Mouse (Mus musculus) adrenal gland, postnatal 4 days (tissue): ENCODE measurements around the gene Litaf. TPM values are rescaled to one million over a fixed set of nuclear protein-coding genes. Genes with fewer than 3 reads are reported as not detected.

ENCODE experiments used
- DNase-seq, 2 experiments: peaks; one replicate each; pipeline ENCODE4 v3.0.0; 2021 to 2022; ENCODE audit warnings: low spot score in 2 of 2, mixed read lengths in 2 of 2
- microRNA-seq: library from miRNA; unstranded; fragments of <30 nt; microRNA quantifications from one replicate; pipeline ENCODE4 v1.2.0, GENCODE M21; 2021
- total RNA-seq, 2 experiments: library from RNA; stranded (reverse); gene quantifications; 2 replicates each; pipeline ENCODE4 v1.2.3; 2021

Gene Litaf
- total RNA-seq, 2 experiments from 2014 or later = 62.0 to 67.0 TPM

DNA sequence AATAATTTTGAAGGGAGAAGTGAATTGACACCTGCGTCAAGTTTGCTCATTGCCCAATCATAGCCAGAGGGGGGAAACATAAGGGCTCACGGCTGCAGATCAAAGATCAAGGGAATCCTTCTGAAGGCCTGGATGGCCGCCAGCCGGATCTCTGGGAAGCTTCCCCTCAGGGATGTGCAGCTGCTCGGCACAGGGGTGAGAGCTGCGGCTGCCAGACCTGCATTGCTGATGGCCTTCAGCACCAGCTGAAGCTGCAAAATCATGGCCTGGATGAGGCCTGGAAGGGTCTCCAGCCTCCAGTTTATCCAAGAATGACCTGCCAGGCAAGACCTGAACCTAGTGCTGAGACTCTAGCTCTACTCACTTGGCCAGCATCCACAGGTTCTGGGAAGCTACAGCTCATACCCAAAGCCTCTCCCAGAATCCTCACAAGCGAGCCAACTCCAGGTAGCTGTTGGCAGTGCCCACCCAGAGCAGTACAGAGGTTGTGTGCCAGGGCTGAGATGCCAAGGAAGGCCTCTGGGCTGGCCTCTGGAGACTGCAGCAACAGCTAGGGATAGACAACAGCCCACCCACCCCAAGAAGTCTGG is 140.3 kb downstream of the Litaf start:
- peak; percentile 19 to 30 for DNase-seq

DNA sequence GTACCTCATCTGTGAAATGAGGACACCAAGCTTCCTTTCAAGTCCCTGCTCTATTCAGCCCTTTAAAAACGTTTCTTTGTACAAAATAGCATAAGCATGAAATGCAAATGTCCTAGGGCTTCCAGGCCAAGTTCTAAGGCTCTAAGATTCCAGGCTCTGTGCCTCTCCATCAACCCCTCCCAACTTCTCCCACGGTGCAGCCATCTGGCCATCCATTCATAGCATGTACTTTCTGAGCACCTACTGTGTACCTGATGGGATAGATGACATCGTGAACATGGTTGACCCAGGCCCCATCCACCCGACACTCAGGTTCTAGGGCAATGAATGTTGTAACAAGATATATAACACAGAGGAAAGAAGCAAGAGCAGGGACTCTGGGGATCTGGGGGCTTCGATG is 142.4 kb downstream of the Litaf start:
- DNase-seq = no peak

DNA sequence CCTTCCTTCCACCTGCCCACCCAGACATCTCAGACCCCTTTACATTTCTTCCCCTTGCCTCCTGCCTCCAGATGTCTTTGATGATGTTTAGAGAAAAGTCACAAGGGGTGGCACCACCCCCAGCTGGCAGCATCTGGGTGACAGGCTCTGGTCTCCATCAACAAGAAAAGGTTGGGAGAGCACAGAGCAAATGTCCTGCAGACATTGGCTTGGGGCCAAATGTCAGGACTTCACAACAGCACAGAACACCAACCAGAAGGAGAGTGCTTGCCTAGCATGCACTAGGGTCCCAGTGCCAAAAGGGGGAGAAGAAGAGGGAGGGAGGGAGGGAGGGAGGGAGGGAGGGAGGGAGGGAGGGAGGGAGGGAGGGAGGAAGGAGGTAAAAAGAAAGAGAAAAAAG is 146.1 kb downstream of the Litaf start:
- DNase-seq = no peak

DNA sequence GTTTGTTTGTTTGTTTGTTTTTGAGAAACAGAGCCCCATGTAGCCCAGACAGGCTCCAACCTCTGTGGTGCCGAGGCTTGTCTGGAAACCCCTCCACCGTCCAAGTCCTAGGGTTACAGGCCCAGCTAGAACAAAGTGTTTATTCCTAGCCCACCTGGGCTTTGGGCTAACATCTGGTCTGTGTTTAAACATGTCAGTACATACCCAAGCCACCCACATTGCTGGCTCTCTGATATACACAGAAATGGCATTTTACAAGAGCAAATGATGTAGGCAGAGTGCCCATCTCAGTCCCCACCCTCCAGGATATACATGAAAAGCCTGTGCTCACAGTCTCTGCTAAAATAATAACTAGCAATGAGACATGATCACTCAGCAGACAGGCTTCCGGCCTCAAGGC is 149.7 kb downstream of the Litaf start:
- DNase-seq = no peak

DNA sequence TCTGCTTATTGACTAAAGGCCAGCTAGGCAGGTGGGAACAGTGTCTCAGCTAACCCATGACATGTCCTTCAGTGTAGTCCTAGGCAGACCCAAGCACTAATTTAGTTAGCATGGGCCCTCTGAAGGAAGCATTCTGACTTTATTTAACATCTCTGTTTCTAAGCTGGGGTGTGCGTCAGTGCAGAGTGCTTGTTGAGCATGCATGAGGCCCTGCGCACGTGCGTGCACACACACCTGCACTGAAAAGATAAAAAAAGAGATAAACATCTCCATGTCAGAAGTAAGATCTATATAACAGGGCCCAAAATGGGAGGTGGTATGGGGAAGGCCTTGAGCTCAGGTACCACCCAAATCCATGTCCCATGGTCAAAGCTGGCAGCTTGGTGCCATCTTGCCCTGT is 150.9 kb downstream of the Litaf start:
- DNase-seq = no peak

DNA sequence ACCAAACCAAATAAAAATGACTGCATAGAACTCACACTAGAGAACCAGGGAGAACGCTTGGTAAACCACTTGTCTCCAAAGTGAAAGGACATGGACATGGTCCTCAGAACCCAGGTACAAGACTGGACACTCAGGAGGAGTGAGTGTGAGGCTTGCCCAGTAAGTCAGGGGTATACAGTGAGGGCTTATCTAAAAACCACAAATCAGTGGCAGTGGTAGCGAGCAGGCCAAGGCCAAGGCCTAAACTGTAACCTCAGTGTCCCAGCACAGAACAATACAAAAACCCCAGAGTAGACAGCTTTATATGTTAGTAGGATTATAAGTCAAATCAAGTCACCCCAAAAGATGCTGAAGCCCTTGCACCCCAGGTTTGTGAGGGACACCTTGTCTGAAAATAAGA is 154.9 kb downstream of the Litaf start:
- no peak for DNase-seq

DNA sequence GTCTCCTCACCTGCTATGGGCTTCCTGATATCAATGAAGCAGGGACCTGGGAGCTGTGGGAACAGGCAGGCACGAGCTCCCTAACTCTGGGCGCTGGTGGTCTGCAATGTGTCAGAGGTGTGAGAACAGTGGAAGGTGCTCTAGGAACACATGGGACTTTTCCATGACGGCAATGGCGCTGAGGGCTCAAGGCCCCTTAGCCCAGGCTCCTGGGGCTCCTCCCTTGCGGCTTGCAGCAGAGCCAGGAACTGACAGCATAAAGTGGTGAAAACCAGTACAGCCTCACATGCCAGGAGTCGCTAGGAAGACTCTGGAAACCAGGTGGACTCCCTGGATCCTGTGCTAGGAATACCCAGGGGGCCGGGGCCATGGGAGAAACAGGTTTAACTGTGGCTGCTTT is 155.4 kb downstream of the Litaf start:
- no peak for DNase-seq

Small RNA genes lying within 50 kb of the gene (microRNA-seq; reads per million reads assigned to microRNA genes)
- not detected for gene Gm26268

Other genes starting within 250 kb of the Litaf start
- 1 to 10 TPM; 2.1 to 3.4 TPM for gene Rmi2, start 231.1 kb downstream of the Litaf start, total RNA-seq
- gene Snn, start 5.2 kb downstream of the Litaf start, total RNA-seq = 10 to 100 TPM; 30.7 to 31.1 TPM
- gene Txndc11, start 68.5 kb upstream of the Litaf start, total RNA-seq = 10 to 100 TPM; 44.4 to 50.0 TPM
- gene Zc3h7a, start 110.2 kb upstream of the Litaf start, total RNA-seq = 100 to 1,000 TPM in 1 of 2 experiments, 10 to 100 TPM in 1; 94.4 to 117 TPM
- gene Rsl1d1, start 137.2 kb upstream of the Litaf start, total RNA-seq = 10 to 100 TPM; 85.4 to 89.7 TPM
- 100 to 1,000 TPM; 102 to 117 TPM for gene Gspt1, start 188.2 kb upstream of the Litaf start, total RNA-seq
- not detected for gene Tnfrsf17, start 247.7 kb upstream of the Litaf start, total RNA-seq